Mouse (Mus musculus) heart, postnatal 14 days (tissue): Measurements from ENCODE around the gene Eri3. TPM values are rescaled to one million over a fixed set of nuclear protein-coding genes. Genes with fewer than 3 reads are reported as not detected.

Source experiments
- DNase-seq, 2 experiments: peaks; one replicate each; pipeline ENCODE4 v3.0.0; 2021 to 2022
- intact Hi-C: fragments of 180-260 bp; cut with DNase I; formaldehyde crosslinking; loops from one replicate; pipeline ENCODE4 v1.15.1; 2025
- total RNA-seq, 2 experiments: library from RNA; stranded (reverse); gene quantifications; 2 replicates each; pipeline ENCODE4 v1.2.3; 2021

Eri3 gene
- total RNA-seq, 2 experiments from 2014 or later = 75.4 to 82.6 TPM

DNA sequence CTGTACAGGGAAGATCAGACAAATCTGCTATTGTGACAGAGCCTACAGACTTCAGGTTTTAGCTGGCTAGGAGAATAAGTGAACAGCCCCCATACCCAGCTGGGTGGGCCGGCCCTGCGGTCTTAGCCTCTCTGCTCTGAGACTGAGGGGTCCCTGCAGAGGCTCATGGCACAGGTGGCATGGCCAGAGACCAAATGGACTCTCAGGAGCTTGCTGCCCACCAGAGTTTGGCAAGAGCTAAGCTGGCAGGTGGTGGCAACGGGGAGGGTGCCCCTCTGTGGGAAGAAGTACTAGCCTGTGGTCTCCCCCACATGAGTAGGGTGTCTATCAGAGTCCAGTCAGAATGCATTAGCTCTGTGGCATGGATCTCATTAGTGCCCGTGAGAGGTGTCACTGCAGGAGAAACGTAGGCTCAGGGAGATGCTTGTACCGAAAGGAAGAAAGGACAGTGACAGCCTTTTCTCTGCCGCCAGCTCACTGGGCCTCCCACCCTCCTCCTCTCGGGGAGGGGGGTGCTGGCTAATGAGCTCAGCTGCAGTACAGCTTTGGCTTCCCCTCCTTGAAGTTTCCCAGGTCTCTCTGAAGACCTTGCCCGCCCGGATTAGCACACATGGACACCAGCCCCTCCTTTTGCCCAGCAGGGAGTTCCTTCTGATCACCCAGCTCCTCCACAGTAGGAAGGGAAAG is 104.0 kb downstream of the Eri3 start:
- DNase-seq = no peak
- intact Hi-C loops = no loop called here

DNA sequence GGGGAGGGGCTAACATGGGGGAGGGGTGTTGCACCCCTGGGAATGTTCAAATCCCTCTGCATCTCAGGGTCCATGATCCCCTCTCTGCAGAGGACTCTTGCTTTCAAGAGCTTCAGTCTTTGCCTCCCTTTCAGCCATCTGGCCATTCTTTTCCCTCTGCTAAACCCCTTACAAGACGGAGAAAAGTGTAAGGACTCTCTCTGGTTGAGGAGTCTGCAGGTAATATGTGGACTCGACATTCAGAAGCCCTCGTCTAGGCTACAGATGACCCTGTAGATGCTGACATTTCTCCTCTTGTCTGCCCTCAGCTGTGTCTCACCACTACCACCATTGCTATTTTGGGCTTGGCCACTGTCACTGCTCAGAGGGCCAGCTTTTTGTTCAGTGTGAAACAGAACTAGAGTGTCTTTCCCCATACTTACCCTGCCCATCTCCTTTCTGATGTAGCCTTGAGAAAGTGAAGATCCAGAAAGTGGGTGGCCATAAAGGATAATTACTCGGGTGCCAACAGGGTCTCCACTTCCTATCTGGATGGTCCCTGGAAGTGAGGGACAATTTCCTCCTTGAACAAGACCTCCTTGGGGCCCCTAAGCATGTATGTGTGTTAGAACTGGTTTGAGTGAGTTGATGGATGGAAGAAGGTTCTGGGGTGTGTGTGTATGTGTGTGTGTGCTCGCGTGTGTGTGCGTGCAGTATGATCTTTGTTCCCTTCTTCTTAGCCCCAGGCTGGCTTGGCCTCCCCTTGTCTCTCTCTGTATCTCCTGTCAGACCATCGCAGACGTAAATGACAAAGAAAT is 104.7 kb downstream of the Eri3 start:
- no peak for DNase-seq
- intact Hi-C loops = no loop called here

DNA sequence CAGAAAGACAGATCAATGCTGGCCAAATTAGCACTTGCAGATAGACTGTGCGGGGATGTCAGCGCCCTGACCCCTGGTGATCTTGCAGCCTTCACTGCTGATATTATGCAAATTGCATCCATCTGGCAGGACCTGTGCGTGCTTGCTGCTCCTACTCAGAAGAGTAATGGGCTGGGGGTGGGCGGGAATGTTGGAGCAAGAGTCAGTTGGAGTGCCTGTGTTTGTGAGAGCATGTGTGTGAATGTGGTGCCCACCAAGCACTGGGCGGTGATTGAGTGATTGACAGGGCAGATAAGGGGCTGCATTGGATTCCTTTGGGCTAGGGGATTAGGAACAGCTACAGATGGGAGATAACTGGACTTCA is 105.3 kb downstream of the Eri3 start:
- DNase-seq = no peak
- intact Hi-C loops = no loop called here

GRCm38 (mm10) chr4:117656961-117657360 is 106.8 kb downstream of the Eri3 start:
- intact Hi-C loops = no loop called here
- no peak for DNase-seq

DNA sequence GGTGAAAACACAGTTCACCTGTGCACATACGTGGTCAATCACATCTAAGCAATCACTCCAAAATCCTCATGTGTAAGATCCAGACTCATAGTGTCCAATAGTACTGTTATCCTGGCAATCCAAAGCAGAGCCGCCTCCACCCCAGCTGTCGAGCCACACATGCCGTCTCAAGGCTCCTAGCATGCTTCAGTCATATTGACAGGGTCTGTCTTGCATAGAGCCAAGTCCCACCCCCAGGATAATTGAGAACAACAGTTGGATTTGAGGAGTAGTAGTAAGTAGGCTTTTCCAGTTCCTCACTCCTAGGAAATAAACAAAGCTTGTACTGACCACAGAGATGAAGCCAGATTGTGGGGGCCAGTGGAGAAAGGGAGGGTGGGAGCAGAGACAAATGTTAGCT is 107.5 kb downstream of the Eri3 start:
- intact Hi-C loops = no loop called here
- DNase-seq = no peak

GRCm38 (mm10) chr4:117658582-117659444 is 108.6 kb downstream of the Eri3 start:
- DNase-seq = no peak
- intact Hi-C loops = no loop called here

- DNase-seq = no peak
- intact Hi-C loops = loop anchor here (5.0 kb wide), 1 partner anchor 383 kb away; no protein-coding TSS in a partner anchor
These were observed 109.8 kb downstream of the Eri3 start for GRCm38 (mm10) chr4:117660001-117660400.

DNA sequence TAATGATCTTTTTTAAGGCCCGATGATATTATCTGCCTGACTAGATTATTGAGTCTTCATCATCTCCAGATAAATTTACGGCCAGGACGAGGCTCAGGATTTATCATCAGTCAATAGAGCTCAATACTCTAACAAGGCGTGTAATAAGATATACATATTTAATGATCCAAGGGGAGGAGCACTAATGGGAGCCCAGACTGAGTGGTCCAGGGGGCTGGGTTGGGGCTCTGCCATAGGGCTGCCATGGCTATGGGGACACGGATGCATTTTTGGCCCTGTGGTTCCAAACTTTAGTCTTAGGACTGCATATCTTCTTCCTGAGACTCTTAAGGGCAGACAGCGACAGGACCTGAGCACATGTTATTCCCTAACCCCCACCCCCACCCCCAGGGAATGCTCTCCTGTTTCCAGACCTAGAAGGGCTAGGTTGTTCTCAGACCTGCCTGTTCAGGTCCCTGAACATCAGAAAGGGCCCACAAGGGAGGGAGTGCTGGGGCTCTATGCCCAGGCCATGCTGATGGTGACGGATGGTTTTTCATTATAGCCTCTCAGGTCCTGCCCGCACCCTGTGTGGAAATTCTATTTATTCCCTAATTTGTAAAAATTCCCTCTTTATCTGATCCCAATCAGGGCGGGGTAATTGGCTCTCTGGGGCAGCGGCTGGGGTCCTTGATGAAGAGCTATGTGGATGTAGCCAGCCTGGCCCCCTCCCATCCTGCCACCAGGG is 114.4 kb downstream of the Eri3 start:
- DNase-seq = no peak
- intact Hi-C loops = loop anchor here (5.0 kb wide), 1 partner anchor 387 kb away; no protein-coding TSS in a partner anchor

GRCm38 (mm10) chr4:117665531-117665930 is 115.4 kb downstream of the Eri3 start:
- intact Hi-C loops = no loop called here
- no peak for DNase-seq

GRCm38 (mm10) chr4:117666054-117666453 is 115.9 kb downstream of the Eri3 start:
- intact Hi-C loops = no loop called here
- no peak for DNase-seq

DNA sequence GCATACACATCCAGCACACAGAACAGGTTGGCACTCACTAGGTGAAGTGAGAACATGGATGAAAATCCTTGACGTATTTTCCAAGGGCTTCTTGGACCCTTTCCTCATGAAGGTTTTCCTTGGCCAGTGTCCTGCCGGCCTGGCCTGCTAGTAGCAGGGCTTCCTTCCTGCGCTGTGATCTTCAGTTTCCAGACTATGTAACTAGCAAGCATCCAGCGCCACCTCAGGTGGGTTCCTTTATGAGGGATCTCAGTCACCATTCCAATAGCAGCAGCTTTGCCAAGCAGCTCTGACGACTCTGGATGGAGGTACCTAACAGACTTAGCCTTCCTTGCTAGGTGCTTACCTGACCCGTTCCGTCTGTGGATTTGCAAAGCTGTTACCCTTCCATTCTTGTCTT is 119.7 kb downstream of the Eri3 start:
- no peak for DNase-seq
- intact Hi-C loops = loop anchor here (10.0 kb wide), 2 partner anchors 265 to 345 kb away; no protein-coding TSS in a partner anchor

DNA sequence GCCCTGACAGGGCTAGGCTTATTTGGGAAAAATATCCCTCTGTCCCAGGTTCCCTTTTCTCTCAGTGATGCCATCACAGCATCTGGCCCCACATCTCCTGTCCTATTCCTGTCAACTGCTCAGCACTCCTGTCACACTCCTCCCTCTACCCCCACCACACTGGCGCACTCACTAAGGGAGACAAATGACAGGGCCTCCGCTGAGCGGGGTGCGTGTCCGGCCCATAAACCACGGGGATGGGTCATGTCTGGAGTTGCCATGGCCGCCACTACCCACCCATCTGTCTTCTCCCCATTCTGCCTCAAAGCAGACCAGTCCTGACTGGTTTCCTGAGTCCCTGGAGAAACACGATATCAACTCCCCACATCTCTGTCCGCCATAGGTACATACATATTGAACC is 121.9 kb downstream of the Eri3 start:
- no peak for DNase-seq
- intact Hi-C loops = loop anchor here (10.0 kb wide), 2 partner anchors 267 to 347 kb away; no protein-coding TSS in a partner anchor

GRCm38 (mm10) chr4:117673901-117674300 is 123.7 kb downstream of the Eri3 start:
- intact Hi-C loops = loop anchor here (10.0 kb wide), 2 partner anchors 269 to 349 kb away; no protein-coding TSS in a partner anchor
- no peak for DNase-seq

DNA sequence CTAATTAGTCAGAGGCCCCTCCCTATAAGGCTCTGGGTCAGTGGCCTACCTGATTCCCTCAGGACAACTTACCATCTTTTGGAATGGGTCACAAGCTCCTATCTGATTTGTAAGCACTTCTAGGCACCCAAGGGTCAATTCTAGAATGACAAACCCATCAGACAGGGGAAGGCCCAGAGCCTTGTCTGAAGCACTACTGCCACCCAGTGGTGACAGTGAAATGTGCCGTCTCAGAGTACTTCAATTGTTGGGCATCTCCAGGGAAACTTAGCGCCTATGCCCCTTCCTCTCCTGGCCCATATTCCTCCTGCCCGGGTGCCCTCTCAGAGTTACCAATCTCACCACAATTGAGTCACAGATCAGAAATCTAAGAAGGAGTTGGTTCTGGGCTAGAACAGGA is 126.7 kb downstream of the Eri3 start:
- DNase-seq = peak; percentile 79 to 87

DNA sequence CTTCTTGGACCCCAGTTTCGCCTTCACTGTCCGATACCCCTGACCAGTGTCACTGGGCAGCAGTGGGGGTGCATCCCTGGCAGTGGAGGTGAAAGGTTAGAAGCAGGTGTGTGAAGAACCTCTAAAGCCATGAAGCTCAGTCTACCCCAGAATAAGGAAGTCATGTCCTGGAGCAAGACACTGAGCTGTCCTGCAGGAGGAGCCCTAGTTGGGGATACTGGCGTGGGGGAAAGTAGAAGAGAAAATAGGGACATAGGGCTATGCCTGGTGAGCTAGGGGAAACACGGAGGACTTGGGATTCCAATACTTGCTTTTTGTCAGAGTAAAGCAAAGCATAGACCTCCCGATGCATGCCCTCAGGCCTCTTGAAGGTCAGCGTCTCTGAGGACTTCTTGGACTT is 130.8 kb downstream of the Eri3 start:
- no peak for DNase-seq
- intact Hi-C loops = no loop called here

More for the DNA sequence above, 126.7 kb downstream of the Eri3 start:
- intact Hi-C loops = loop anchor here (1.0 to 10.0 kb wide), 3 partner anchors 272 to 406 kb away; no protein-coding TSS in a partner anchor

- intact Hi-C loops = no loop called here
- peak; percentile 82 to 87 for DNase-seq
These were observed 131.8 kb downstream of the Eri3 start, which contains the start of gene Dmap1 for GRCm38 (mm10) chr4:117681931-117682461. Gene Dmap1, minus strand, starts transcription at chr4:117682273.

DNA sequence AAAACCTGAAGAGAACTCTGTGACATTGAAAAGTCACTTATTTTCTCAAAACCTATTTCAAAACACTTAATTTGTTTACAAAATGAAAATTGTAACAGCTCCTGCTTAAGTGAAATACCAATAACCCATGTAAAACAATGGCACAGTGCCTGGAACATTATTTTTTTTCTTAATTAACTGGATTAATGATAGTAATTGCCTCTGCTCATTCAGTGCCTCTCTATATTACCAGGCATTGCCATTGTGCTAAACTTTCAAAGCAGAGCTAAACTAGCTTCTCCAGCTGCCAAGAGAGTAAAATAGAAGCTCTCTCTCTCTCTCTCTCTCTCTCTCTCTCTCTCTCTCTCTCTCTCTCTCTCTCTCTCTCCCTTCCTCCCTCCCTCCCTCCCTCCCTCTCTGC is 132.3 kb downstream of the Eri3 start:
- DNase-seq = no peak
- intact Hi-C loops = no loop called here

- DNase-seq = no peak
- intact Hi-C loops = no loop called here
These were observed 133.0 kb downstream of the Eri3 start for GRCm38 (mm10) chr4:117683048-117683768.

DNA sequence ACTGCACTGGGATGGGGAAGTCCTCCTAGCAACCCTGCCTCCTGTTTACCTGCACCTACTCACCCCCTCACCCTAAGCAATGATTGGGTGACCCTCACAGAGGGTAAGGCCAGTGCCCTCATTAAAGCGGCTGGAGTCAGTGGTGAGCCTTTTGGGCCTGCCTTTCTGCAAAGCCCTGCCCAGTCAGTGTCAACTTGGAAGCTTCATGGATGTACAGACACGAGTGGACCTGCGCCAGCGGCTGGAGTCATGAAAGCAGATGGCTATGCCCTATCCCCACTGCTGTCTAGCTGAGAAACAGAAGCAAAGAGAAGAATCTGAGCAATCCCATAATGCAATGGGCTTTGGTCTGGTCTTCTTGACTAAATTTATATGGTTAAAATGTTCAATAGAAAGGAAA is 136.2 kb downstream of the Eri3 start:
- DNase-seq = no peak
- intact Hi-C loops = no loop called here
